Mouse (Mus musculus) ES-E14 (cell line): ENCODE results near the gene Selenow.

ENCODE experiments used
- HCFC1 ChIP-seq: IDR thresholded peaks from 2 replicates; pipeline ENCODE4 v1.6.1; 2012; ENCODE audit warnings: low read length, inconsistent platforms, borderline replicate concordance; ENCODE audit not compliant: insufficient read depth
- ZC3H11A ChIP-seq: IDR thresholded peaks from 2 replicates; pipeline ENCODE4 v1.6.1; 2012; ENCODE audit warnings: low read depth, mild to moderate bottlenecking, inconsistent platforms, low read length, borderline replicate concordance
- ZNF384 ChIP-seq: IDR thresholded peaks from 2 replicates; pipeline ENCODE4 v1.6.1; 2012; ENCODE audit warnings: low read depth, low read length, inconsistent platforms

- TF ChIP-seq ZC3H11A (no peak), HCFC1 (no peak), ZNF384 (no peak)
Observed at GRCm38 (mm10) chr7:15963798-15964652, 41.8 kb upstream of the Selenow start.
